Mouse (Mus musculus) megakaryocyte, embryonic 14.5 days (primary cell): ENCODE measurements around the gene Brms1.

ENCODE experiments used
- FLI1 ChIP-seq: IDR thresholded peaks from 2 replicates; pipeline ENCODE4 v1.6.1; 2012; ENCODE audit warnings: low read length, inconsistent platforms, mixed read lengths
- GATA1 ChIP-seq: IDR thresholded peaks from 3 replicates; pipeline ENCODE4 v1.6.1; 2012; ENCODE audit warnings: mixed read lengths, low read length, inconsistent platforms, borderline replicate concordance

DNA sequence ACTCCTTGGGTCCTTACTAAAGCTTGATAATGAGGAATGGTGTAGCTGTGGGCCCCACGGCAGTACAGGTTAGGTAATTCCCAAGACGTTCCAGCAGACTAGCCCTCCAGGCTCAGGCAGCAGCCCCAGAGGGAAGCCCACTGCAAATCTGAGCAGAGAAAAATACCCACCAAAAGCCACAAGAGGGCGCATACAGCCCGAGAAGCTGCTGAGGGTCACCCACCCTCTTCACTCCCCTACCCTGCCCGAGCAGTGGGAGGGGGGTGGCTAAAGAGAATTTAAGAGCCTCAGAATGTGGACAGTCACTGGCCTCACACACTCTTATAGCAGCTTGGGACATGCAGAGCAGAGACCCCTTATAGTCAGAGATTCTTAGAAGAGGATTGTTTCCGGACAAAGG lies 15.1 kb downstream of the Brms1 start:
- TF ChIP-seq GATA1: no peak
- TF ChIP-seq FLI1: no peak
